Mouse (Mus musculus) hindbrain, embryonic 14.5 days (tissue): Measurements from ENCODE around the gene Pdzd2. TPM values are rescaled to one million over a fixed set of nuclear protein-coding genes. Genes with fewer than 3 reads are reported as not detected.

Source experiments
- ATAC-seq: fragments of 200-750 bp; cut with Nextera tagmentation; 2 replicates; pipeline ENCODE4 v1.8.0; 2017; ENCODE audit warnings: moderate number of reproducible peaks, mild to moderate bottlenecking, moderate TSS enrichment, moderate library complexity; ENCODE audit not compliant: low FRiP score
- DNase-seq: peaks from one replicate; pipeline ENCODE4 v3.0.0-alpha.2; 2015; ENCODE audit warnings: low spot score
- H3K27ac ChIP-seq: fragments of 300-500 bp; sonication (generic); 2 replicates; pipeline ENCODE4 v1.5.1; 2014; ENCODE audit warnings: mild to moderate bottlenecking, moderate library complexity
- H3K27me3 ChIP-seq: fragments of 300-500 bp; sonication (generic); 2 replicates; pipeline ENCODE4 v1.6.1; 2014; ENCODE audit warnings: mild to moderate bottlenecking, low read length, mixed read lengths; ENCODE audit not compliant: control insufficient read depth, insufficient read depth
- H3K36me3 ChIP-seq: fragments of 300-500 bp; sonication (generic); replicated peaks from 2 replicates; pipeline ENCODE4 v1.6.1; 2014; ENCODE audit not compliant: control insufficient read depth, insufficient read depth
- H3K4me1 ChIP-seq: fragments of 300-500 bp; sonication (generic); replicated peaks from 2 replicates; pipeline ENCODE4 v1.6.1; 2014; ENCODE audit warnings: antibody characterized with exemption, low read length, mixed read lengths; ENCODE audit not compliant: control insufficient read depth, insufficient read depth
- H3K4me2 ChIP-seq: fragments of 300-500 bp; sonication (generic); replicated peaks from 2 replicates; pipeline ENCODE4 v1.6.1; 2014; ENCODE audit warnings: mild to moderate bottlenecking, moderate library complexity
- H3K4me3 ChIP-seq: fragments of 300-500 bp; sonication (generic); replicated peaks from 2 replicates; pipeline ENCODE4 v1.5.1; 2014; ENCODE audit warnings: mild to moderate bottlenecking, low read length
- H3K9ac ChIP-seq: fragments of 300-500 bp; sonication (generic); 2 replicates; pipeline ENCODE4 v1.6.1; 2014
- H3K9me3 ChIP-seq: fragments of 300-500 bp; sonication (generic); 2 replicates; pipeline ENCODE4 v1.6.1; 2016; ENCODE audit warnings: low read length; ENCODE audit not compliant: control insufficient read depth
- WGBS: fragments of 180-500 bp; shearing (Covaris S2); extraction: QIAGEN DNeasy Blood & Tissue Kit; methylation state at CpG from one replicate; pipeline ENCODE4 v1.1.7; 2014; 5-methylcytosine and 5-hydroxymethylcytosine counted together
- polyA plus RNA-seq: library from polyadenylated mRNA; unstranded; fragments of >200 nt; fragmentation: Nextera tagmentation; extraction: Ambion mirVana; gene quantifications from 2 replicates; pipeline ENCODE4 v1.2.1, GENCODE M21; 2014

The Pdzd2 gene
- polyA plus RNA-seq, 1 experiment from 2014 or later: 15.5 TPM

GRCm38 (mm10) chr15:12586154-12586553 is 153.6 kb downstream of the Pdzd2 start:
- DNase-seq: peak; percentile 83
- 6% methylated on average over 5 of the region's 5 CpGs for WGBS
- no peaks in the 10 kb centered on the region for H3K4me1 ChIP-seq
- no peaks in the 10 kb centered on the region for H3K9me3 ChIP-seq
- peak; percentile 91 for ATAC-seq
- no peak overlapping the region for H3K4me2 ChIP-seq
- no peak overlapping the region for H3K9ac ChIP-seq
- no peaks in the 10 kb centered on the region for H3K36me3 ChIP-seq
- no peak overlapping the region for H3K4me3 ChIP-seq
- H3K27me3 ChIP-seq: no peaks in the 10 kb centered on the region
- no peak overlapping the region for H3K27ac ChIP-seq

GRCm38 (mm10) chr15:12583051-12583450 is 156.7 kb downstream of the Pdzd2 start:
- WGBS: 58% methylated on average over 3 of the region's 3 CpGs
- no peak overlapping the region for H3K27ac ChIP-seq
- no peak overlapping the region for H3K9ac ChIP-seq
- H3K36me3 ChIP-seq: no peaks in the 10 kb centered on the region
- no peak overlapping the region for H3K4me3 ChIP-seq
- no peaks in the 10 kb centered on the region for H3K27me3 ChIP-seq
- H3K4me1 ChIP-seq: no peaks in the 10 kb centered on the region
- DNase-seq (no peak), ATAC-seq (no peak)
- no peaks in the 10 kb centered on the region for H3K9me3 ChIP-seq
- no peak overlapping the region for H3K4me2 ChIP-seq

GRCm38 (mm10) chr15:12582471-12582870 is 157.3 kb downstream of the Pdzd2 start:
- H3K9ac ChIP-seq: no peak overlapping the region
- no peaks in the 10 kb centered on the region for H3K9me3 ChIP-seq
- H3K4me2 ChIP-seq: no peak overlapping the region
- DNase-seq (no peak), ATAC-seq (no peak)
- H3K4me1 ChIP-seq: peaks cover 5% of the 10 kb centered on the region
- H3K36me3 ChIP-seq: no peaks in the 10 kb centered on the region
- H3K27ac ChIP-seq: no peak overlapping the region
- H3K27me3 ChIP-seq: no peaks in the 10 kb centered on the region
- no peak overlapping the region for H3K4me3 ChIP-seq

- no peak for DNase-seq
Observed at GRCm38 (mm10) chr15:12579196-12579595, 160.5 kb downstream of the Pdzd2 start.

GRCm38 (mm10) chr15:12578276-12578675 is 161.4 kb downstream of the Pdzd2 start:
- no peak overlapping the region for H3K4me3 ChIP-seq
- H3K9me3 ChIP-seq: no peaks in the 10 kb centered on the region
- ATAC-seq (peak; percentile 29; the same call in 1 of the 2 replicates), DNase-seq (peak; percentile 67)
- no peak overlapping the region for H3K9ac ChIP-seq
- peaks cover 10% of the 10 kb centered on the region for H3K4me1 ChIP-seq
- H3K27me3 ChIP-seq: no peaks in the 10 kb centered on the region
- H3K36me3 ChIP-seq: no peaks in the 10 kb centered on the region
- no peak overlapping the region for H3K4me2 ChIP-seq
- no peak overlapping the region for H3K27ac ChIP-seq
- WGBS: 49% methylated on average over 5 of the region's 5 CpGs

More at GRCm38 (mm10) chr15:12579196-12579595, 160.5 kb downstream of the Pdzd2 start:
- Histone ChIP-seq H3K4me1 (peaks cover 10% of the 10 kb centered on the region), H3K4me3 (no peak overlapping the region), H3K36me3 (no peaks in the 10 kb centered on the region), H3K9ac (no peak overlapping the region), H3K4me2 (no peak overlapping the region), H3K27ac (no peak overlapping the region), H3K9me3 (no peaks in the 10 kb centered on the region), H3K27me3 (no peaks in the 10 kb centered on the region)
- no peak for ATAC-seq
- WGBS: 89% methylated on average over 6 of the region's 6 CpGs

GRCm38 (mm10) chr15:12577715-12578114 is 162.0 kb downstream of the Pdzd2 start:
- H3K4me1 ChIP-seq: peaks cover 10% of the 10 kb centered on the region
- H3K9me3 ChIP-seq: no peaks in the 10 kb centered on the region
- H3K36me3 ChIP-seq: no peaks in the 10 kb centered on the region
- H3K27ac ChIP-seq: peak overlapping the region; percentile 54; the same call in 1 of the 2 replicates
- 68% methylated on average over 6 of the region's 6 CpGs for WGBS
- H3K9ac ChIP-seq: peak overlapping the region; percentile 21; the same call in 1 of the 2 replicates
- ATAC-seq: peak; percentile 22; the same call in 1 of the 2 replicates
- no peak for DNase-seq
- no peak overlapping the region for H3K4me2 ChIP-seq
- H3K4me3 ChIP-seq: no peak overlapping the region
- H3K27me3 ChIP-seq: no peaks in the 10 kb centered on the region

- Histone ChIP-seq H3K4me2 (peak overlapping the region; percentile 43), H3K36me3 (no peaks in the 10 kb centered on the region), H3K4me3 (no peak overlapping the region), H3K4me1 (peaks cover 10% of the 10 kb centered on the region), H3K27me3 (no peaks in the 10 kb centered on the region), H3K27ac (peak overlapping the region; percentile 54), H3K9ac (peak overlapping the region; percentile 21; the same call in 1 of the 2 replicates), H3K9me3 (no peaks in the 10 kb centered on the region)
- ATAC-seq (peak; percentile 82), DNase-seq (peak; percentile 82)
- 15% methylated on average over 11 of the region's 11 CpGs for WGBS
Observed at GRCm38 (mm10) chr15:12577054-12577696, 162.5 kb downstream of the Pdzd2 start.

- DNase-seq: no peak
- no peak for ATAC-seq
Observed at GRCm38 (mm10) chr15:12573621-12574020, 166.1 kb downstream of the Pdzd2 start.

GRCm38 (mm10) chr15:12571168-12571567 is 168.6 kb downstream of the Pdzd2 start:
- H3K9me3 ChIP-seq: no peaks in the 10 kb centered on the region
- H3K4me3 ChIP-seq: no peak overlapping the region
- DNase-seq (no peak), ATAC-seq (no peak)
- WGBS: 48% methylated on average over 4 of the region's 4 CpGs
- no peaks in the 10 kb centered on the region for H3K36me3 ChIP-seq
- H3K27ac ChIP-seq: no peak overlapping the region
- H3K4me2 ChIP-seq: no peak overlapping the region
- H3K4me1 ChIP-seq: no peaks in the 10 kb centered on the region
- no peak overlapping the region for H3K9ac ChIP-seq
- H3K27me3 ChIP-seq: no peaks in the 10 kb centered on the region

More at GRCm38 (mm10) chr15:12573621-12574020, 166.1 kb downstream of the Pdzd2 start:
- H3K27me3 ChIP-seq: no peaks in the 10 kb centered on the region
- H3K4me2 ChIP-seq: no peak overlapping the region
- H3K27ac ChIP-seq: no peak overlapping the region
- no peaks in the 10 kb centered on the region for H3K9me3 ChIP-seq
- H3K9ac ChIP-seq: no peak overlapping the region
- H3K4me1 ChIP-seq: peaks cover 10% of the 10 kb centered on the region
- no peak overlapping the region for H3K4me3 ChIP-seq
- WGBS: 92% methylated on average over 3 of the region's 3 CpGs
- no peaks in the 10 kb centered on the region for H3K36me3 ChIP-seq
